22 mouse cellular contexts compared by ENCODE assay signal in genomic region chr16:37680831-37681230, GRCm38 (mm10). TPM values are rescaled to one million over a fixed set of nuclear protein-coding genes. Genes with fewer than 3 reads are reported as not detected.
A peak's percentile ranks its signal among the peaks of the same experiment; 100 is the strongest.
DNase-seq lines count a peak whose midpoint lies in the region; ATAC-seq and TF ChIP-seq lines count a peak whose summit lies in the region.
"Had no signal": no experiment of that assay in that cellular context is flagged by ENCODE, and none has a peak within 500 bp of the region (broad histone marks: within the 10 kb centered on the region; RNA-seq: fewer than 3 reads in every experiment).

No protein-coding gene starts in this region.

- H3K4me3 ChIP-seq in midbrain, embryonic 10.5 days = no peak overlapping the region
- no peak overlapping the region for H3K4me3 ChIP-seq in midbrain, postnatal 0 days (ENCODE audit: low read depth, low read length)
- no peak overlapping the region for H3K4me3 ChIP-seq in ES-Bruce4 (ENCODE audit: low read depth, low read length)
- H3K4me3 ChIP-seq: embryonic facial prominence, embryonic 15.5 days; erythroblast, embryonic 14.5 days; heart, embryonic 12.5 days; hindbrain, embryonic 13.5 days had no signal

- H3K27ac ChIP-seq in midbrain, embryonic 10.5 days (replicated peaks) = peak overlapping the region; percentile 57
- H3K27ac ChIP-seq in midbrain, postnatal 0 days (ENCODE audit: low read depth, low read length) = no peak overlapping the region
- H3K27ac ChIP-seq in ES-Bruce4 (ENCODE audit: insufficient read depth, low read length) = 0 out of 2 replicates have a peak overlapping the region, but pooled peaks have one; percentile 20
- H3K27ac ChIP-seq: embryonic facial prominence, embryonic 15.5 days; hindbrain, embryonic 13.5 days; hindbrain, postnatal 0 days had no signal

- H3K9ac ChIP-seq in midbrain, postnatal 0 days (replicated peaks; ENCODE audit: low read length, poor library complexity, severe bottlenecking) = no peak overlapping the region
- no peak overlapping the region for H3K9ac ChIP-seq in ES-Bruce4 (ENCODE audit: low read depth, poor library complexity, severe bottlenecking)
- H3K9ac ChIP-seq: embryonic facial prominence, embryonic 15.5 days; heart, embryonic 12.5 days; hindbrain, embryonic 13.5 days had no signal

- peak; percentile 57 for DNase-seq in heart, adult 11 months
- DNase-seq in heart, postnatal 10 days = no peak
- no peak for DNase-seq in midbrain, embryonic 10.5 days (ENCODE audit: low spot score)
- no peak for DNase-seq in midbrain, postnatal 0 days (ENCODE audit: low spot score)
- peak; percentile 29 for DNase-seq in ZHBTc4 (ENCODE audit: low read depth, low spot score)
- no peak for DNase-seq in gastrocnemius, adult 18-20 months (ENCODE audit: low spot score)
- DNase-seq: adrenal gland, adult 2 months; adrenal gland, postnatal 25 days; cerebellum, adult 2 months; cerebellum, postnatal 10 days; gastrocnemius, postnatal 36 days; heart, adult 18-20 months; heart, postnatal 36 days; kidney, adult 11 months had no signal

- no peak for ATAC-seq in midbrain, postnatal 0 days (ENCODE audit: low FRiP score)
- ATAC-seq in megakaryocyte, adult 5-6 weeks (ENCODE audit: poor library complexity, severe bottlenecking) = no peak
- ATAC-seq: hindbrain, postnatal 0 days had no signal

- no peaks in the 10 kb centered on the region for H3K27me3 ChIP-seq in midbrain, embryonic 10.5 days (ENCODE audit: low read depth, poor library complexity, severe bottlenecking)
- H3K27me3 ChIP-seq in midbrain, postnatal 0 days (ENCODE audit: insufficient read depth, low read length) = no peaks in the 10 kb centered on the region
- H3K27me3 ChIP-seq in ES-Bruce4 (ENCODE audit: control insufficient read depth, insufficient read depth, low read length, poor library complexity, severe bottlenecking) = no peaks in the 10 kb centered on the region
- H3K27me3 ChIP-seq: embryonic facial prominence, embryonic 15.5 days; heart, embryonic 12.5 days; hindbrain, embryonic 13.5 days had no signal

- H3K4me2 ChIP-seq in midbrain, postnatal 0 days (ENCODE audit: low read depth, low read length, poor library complexity, severe bottlenecking) = no peak overlapping the region
- H3K4me2 ChIP-seq: embryonic facial prominence, embryonic 15.5 days; heart, embryonic 12.5 days; hindbrain, embryonic 13.5 days had no signal

- TF ChIP-seq EP300 in ES-Bruce4 (IDR thresholded peaks at IDR 0.05; ENCODE audit: insufficient read depth, low read depth, low read length) = no peak

- TF ChIP-seq CTCF in midbrain, postnatal 0 days (IDR thresholded peaks at IDR 0.05) = no peak
- no peak for TF ChIP-seq CTCF in ES-Bruce4 (IDR thresholded peaks at IDR 0.05; ENCODE audit: low read depth, low read length)

- 83% methylated on average over 8 of the region's 8 CpGs for WGBS in midbrain, embryonic 10.5 days
- 76% methylated on average over 8 of the region's 8 CpGs for WGBS in midbrain, postnatal 0 days

- no peaks in the 10 kb centered on the region for H3K36me3 ChIP-seq in midbrain, embryonic 10.5 days
- H3K36me3 ChIP-seq in midbrain, postnatal 0 days (ENCODE audit: insufficient read depth, low read length) = no peaks in the 10 kb centered on the region
- H3K36me3 ChIP-seq in ES-Bruce4 (ENCODE audit: control insufficient read depth, insufficient read depth, low read length, poor library complexity, severe bottlenecking) = no peaks in the 10 kb centered on the region
- H3K36me3 ChIP-seq: embryonic facial prominence, embryonic 15.5 days; G1E; heart, embryonic 12.5 days; hindbrain, embryonic 13.5 days had no signal

- no peaks in the 10 kb centered on the region for H3K9me3 ChIP-seq in midbrain, embryonic 10.5 days (replicated peaks)
- H3K9me3 ChIP-seq in midbrain, postnatal 0 days (ENCODE audit: low read length) = no peaks in the 10 kb centered on the region
- H3K9me3 ChIP-seq in ES-Bruce4 (replicated peaks; ENCODE audit: control insufficient read depth, insufficient read depth, low read length, poor library complexity, severe bottlenecking) = no peaks in the 10 kb centered on the region
- H3K9me3 ChIP-seq: embryonic facial prominence, embryonic 15.5 days; G1E; heart, embryonic 12.5 days; hindbrain, embryonic 13.5 days had no signal

- peaks cover 63% of the 10 kb centered on the region for H3K4me1 ChIP-seq in midbrain, embryonic 10.5 days
- H3K4me1 ChIP-seq in midbrain, postnatal 0 days (ENCODE audit: insufficient read depth, low read length) = peaks cover 18% of the 10 kb centered on the region; the same call in 1 of the 2 replicates
- no peaks in the 10 kb centered on the region for H3K4me1 ChIP-seq in ES-Bruce4 (ENCODE audit: control insufficient read depth, insufficient read depth, low read length)

- no peak for TF ChIP-seq POLR2A in ES-Bruce4 (IDR thresholded peaks at IDR 0.05; ENCODE audit: insufficient read depth, low read length)

- intact Hi-C loops in heart, postnatal 10 days (cut with DNase I) = loop anchor here (10.0 kb wide), 1 partner anchor 404 kb away; the partner anchor contains the start of gene Gsk3b

RNA-seq across cellular contexts. Expression of gene Ndufb4, which starts 26.6 kb away (rescaled TPM):
- total RNA-seq in heart, postnatal 10 days (2021) = 100 to 1,000 TPM; 124 to 128 TPM
- polyA plus RNA-seq in midbrain, embryonic 10.5 days (2016; fragmentation: Nextera tagmentation; extraction: Ambion mirVana) = 46.2 and 50.9 TPM in 2 replicates
- 32.3 and 39.6 TPM in 2 replicates for total RNA-seq in midbrain, postnatal 0 days (2014; rRNA removed)
- 86.9 and 90.7 TPM in 2 replicates for polyA plus RNA-seq in midbrain, postnatal 0 days (2015; fragmentation: Nextera tagmentation; extraction: Ambion mirVana)
- 79.1 and 93.9 TPM in 2 replicates for polyA plus RNA-seq in ES-Bruce4 (2011; ENCODE audit: insufficient read depth, insufficient read length, low read depth, missing spikeins)
- 100 to 1,000 TPM; 198 to 200 TPM for total RNA-seq in gastrocnemius, adult 18-20 months (2021)
- 35.2 and 58.3 TPM in 2 replicates for total RNA-seq in megakaryocyte, adult 5-6 weeks (2015)
- 11.5 TPM in 2 replicates for total RNA-seq in megakaryocyte, adult 5-6 weeks (2017)

Comparison
In these comparisons a context has a peak if more than half of its experiments do, and no peak if none do; other contexts are left out.
1. DNase-seq: peak in heart, adult 11 months (single experiment) and ZHBTc4 (single experiment); none in heart, postnatal 10 days (0 of 2), midbrain, embryonic 10.5 days (single experiment), midbrain, postnatal 0 days (single experiment) and gastrocnemius, adult 18-20 months (single experiment).